Mouse (Mus musculus): ENCODE measurements at regions not wholly inside any gene's neighbourhood (a gene's known extent, or its start where the extent isn't known, plus 50 kb on each side); places are given as distances from the start of the nearest gene placed in this dataset.

Small RNA genes lying in the stretch of these regions (microRNA-seq; reads per million reads assigned to microRNA genes)
- 0 reads per million in 2 experiments for gene Gm27682 (ENCODE audit: borderline number of aligned reads in 2 of 2)

Measured in heart, postnatal 36 days (tissue).